Mouse (Mus musculus): ENCODE measurements at regions not wholly inside any gene's neighbourhood (a gene's known extent, or its start where the extent isn't known, plus 50 kb on each side); places are given as distances from the start of the nearest gene placed in this dataset.

DNA sequence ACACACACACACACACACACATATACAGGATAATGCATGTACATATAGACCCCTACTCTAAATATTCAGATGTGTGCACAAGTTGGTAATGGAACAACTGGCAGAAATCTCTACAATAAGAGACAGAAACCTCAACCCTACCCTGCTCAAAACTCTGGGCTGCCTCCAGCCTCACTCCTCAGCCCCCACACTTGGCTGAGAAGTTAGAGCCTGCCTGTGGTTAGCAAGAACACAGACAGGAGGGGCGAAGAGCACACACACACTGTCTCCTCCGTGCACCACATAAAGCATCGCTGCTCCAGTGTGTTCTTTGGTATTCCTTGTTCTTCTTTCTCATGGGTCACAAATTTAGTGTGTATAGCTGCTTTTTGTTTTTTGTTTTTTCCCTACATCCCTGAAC, 382.0 kb upstream of the Sox9 start:
- no peak for ATAC-seq (replicated peaks in 1 of 2; ENCODE audit: insufficient read depth in 1 of 2, low FRiP score in 2 of 2, low TSS enrichment in 1 of 2, low read depth in 1 of 2, poor library complexity in 2 of 2, severe bottlenecking in 2 of 2)

DNA sequence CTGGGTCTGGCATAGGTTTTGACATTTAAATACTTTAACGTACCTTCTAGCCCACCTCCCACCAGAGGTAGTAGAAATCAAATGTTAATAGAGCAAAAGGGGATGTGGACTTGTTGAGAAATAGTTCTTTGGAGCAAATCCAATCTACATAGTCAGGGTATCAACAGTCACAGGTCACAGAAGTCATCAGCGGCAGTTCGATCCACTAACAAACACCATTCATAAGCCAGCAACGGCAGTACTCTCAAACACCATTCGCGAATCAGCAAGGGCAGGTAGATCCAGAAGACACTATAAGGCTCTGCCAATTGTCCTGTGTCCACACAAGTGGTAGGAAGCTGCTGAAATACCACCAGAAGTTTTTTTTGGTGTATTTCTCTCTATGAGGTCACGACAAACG, 374.3 kb upstream of the Sox9 start:
- ATAC-seq (replicated peaks in 1 of 2; ENCODE audit: insufficient read depth in 1 of 2, low FRiP score in 2 of 2, low TSS enrichment in 1 of 2, low read depth in 1 of 2, poor library complexity in 2 of 2, severe bottlenecking in 2 of 2): no peak

GRCm38 (mm10) chr11:112412434-112412833, 369.6 kb upstream of the Sox9 start:
- ATAC-seq (replicated peaks in 1 of 2; ENCODE audit: insufficient read depth in 1 of 2, low FRiP score in 2 of 2, low TSS enrichment in 1 of 2, low read depth in 1 of 2, poor library complexity in 2 of 2, severe bottlenecking in 2 of 2): no peak

DNA sequence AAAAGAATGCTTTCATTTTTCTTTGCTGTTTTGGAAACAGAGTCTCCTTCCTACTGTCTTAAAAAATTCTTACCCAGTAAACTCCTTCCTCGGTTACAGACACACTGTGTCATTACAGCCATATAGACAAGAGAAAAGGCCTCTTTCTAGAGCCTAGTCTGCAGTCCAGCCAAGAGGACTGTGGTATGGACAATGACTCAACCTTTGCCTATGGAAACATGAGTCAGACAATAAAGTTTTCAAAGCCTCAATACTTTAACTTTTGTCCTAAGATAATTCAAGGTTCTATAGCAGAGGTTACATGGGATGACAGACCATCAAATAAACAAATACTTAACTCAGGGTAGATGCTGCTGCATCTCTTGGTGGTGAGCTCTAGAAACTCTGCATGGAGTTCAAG, 339.4 kb upstream of the Sox9 start:
- ATAC-seq (replicated peaks in 1 of 2; ENCODE audit: insufficient read depth in 1 of 2, low FRiP score in 2 of 2, low TSS enrichment in 1 of 2, low read depth in 1 of 2, poor library complexity in 2 of 2, severe bottlenecking in 2 of 2): no peak

DNA sequence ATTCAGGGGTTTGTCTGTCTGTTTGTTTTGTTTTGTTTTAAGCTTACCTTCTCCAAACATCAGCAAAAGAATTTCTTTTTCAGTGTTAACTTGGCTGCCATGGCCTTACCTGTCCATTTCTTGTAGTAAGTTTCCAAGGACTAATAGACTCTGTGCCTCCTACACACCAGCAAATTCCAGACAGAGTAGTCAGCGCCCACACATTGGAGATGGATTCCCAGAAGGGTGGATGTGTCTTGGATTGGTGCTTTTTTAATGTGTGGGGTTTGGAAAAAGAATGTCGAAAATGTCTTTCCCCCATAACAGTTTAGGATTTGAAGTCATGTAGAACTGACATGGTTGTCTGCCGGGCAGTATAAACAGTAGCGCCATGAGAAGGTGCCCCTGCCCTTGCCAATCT, 338.1 kb upstream of the Sox9 start:
- ATAC-seq (replicated peaks in 1 of 2; ENCODE audit: insufficient read depth in 1 of 2, low FRiP score in 2 of 2, low TSS enrichment in 1 of 2, low read depth in 1 of 2, poor library complexity in 2 of 2, severe bottlenecking in 2 of 2): no peak

DNA sequence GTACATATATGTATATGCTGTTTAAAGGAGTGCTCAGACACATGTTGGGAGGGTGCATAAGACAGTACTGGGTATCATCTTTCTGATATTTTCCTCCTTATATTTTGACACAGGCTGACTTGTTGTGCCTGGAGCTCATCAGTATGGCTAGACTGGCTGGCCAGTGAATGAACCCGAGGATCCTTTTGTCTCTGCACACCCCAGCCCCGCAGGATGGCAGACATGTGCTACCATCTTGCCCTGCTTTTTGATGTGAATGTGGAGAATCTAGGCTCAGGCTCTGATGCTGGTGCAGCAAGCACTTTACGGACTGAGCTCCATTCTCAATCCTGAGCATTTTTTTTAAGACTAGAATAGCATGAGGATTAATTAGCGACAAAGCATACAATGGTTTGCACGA, 332.4 kb upstream of the Sox9 start:
- no peak for ATAC-seq (replicated peaks in 1 of 2; ENCODE audit: insufficient read depth in 1 of 2, low FRiP score in 2 of 2, low TSS enrichment in 1 of 2, low read depth in 1 of 2, poor library complexity in 2 of 2, severe bottlenecking in 2 of 2)

GRCm38 (mm10) chr11:112450227-112450626, 331.8 kb upstream of the Sox9 start:
- ATAC-seq (replicated peaks in 1 of 2; ENCODE audit: insufficient read depth in 1 of 2, low FRiP score in 2 of 2, low TSS enrichment in 1 of 2, low read depth in 1 of 2, poor library complexity in 2 of 2, severe bottlenecking in 2 of 2): no peak

- no peak for ATAC-seq (replicated peaks in 1 of 2; ENCODE audit: insufficient read depth in 1 of 2, low FRiP score in 2 of 2, low TSS enrichment in 1 of 2, low read depth in 1 of 2, poor library complexity in 2 of 2, severe bottlenecking in 2 of 2)
Measured at GRCm38 (mm10) chr11:112458075-112458474, 323.9 kb upstream of the Sox9 start.

GRCm38 (mm10) chr11:112463121-112463520, 318.9 kb upstream of the Sox9 start:
- ATAC-seq (replicated peaks in 1 of 2; ENCODE audit: insufficient read depth in 1 of 2, low FRiP score in 2 of 2, low TSS enrichment in 1 of 2, low read depth in 1 of 2, poor library complexity in 2 of 2, severe bottlenecking in 2 of 2): no peak

GRCm38 (mm10) chr11:112464386-112464785, 317.6 kb upstream of the Sox9 start:
- ATAC-seq (replicated peaks in 1 of 2; ENCODE audit: insufficient read depth in 1 of 2, low FRiP score in 2 of 2, low TSS enrichment in 1 of 2, low read depth in 1 of 2, poor library complexity in 2 of 2, severe bottlenecking in 2 of 2): no peak

DNA sequence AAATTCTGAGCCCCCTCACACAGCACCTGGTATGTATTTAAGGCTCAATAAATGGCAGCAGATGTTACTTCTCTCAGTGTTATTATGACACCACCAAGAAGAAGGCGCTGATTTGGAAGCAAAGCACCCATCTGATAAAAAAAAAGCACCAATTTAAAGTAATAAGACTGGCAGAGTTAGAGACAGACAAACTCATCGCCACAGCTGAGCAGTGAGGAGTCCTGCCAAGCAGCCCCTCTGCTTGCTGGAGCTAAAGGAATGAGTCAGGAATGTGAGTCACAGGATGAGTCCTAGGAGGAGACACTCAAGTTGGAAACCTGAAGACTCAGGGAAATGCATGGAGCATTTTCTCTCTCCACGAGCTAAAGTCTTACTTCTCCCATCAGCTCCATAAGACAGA, 311.7 kb upstream of the Sox9 start:
- ATAC-seq (replicated peaks in 1 of 2; ENCODE audit: insufficient read depth in 1 of 2, low FRiP score in 2 of 2, low TSS enrichment in 1 of 2, low read depth in 1 of 2, poor library complexity in 2 of 2, severe bottlenecking in 2 of 2): no peak

DNA sequence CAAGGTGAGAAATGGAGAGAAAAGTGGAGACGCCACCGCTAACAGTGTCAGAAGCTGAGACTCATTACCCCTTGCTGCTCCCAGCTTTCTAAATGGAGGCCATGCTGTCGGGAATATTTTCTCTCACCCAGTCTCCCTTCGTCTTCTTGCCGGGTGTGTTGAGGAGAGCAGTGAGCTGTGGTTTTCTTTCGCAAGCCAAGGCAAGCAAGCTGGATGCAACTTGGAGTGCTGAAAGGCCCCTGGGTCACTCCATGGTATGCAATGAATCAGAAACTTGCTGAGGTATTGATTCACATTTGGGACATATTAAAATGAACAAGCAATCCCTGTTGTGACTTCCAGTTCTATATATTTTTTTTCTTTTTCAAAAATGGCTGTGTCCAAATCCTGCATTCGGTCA, 308.8 kb upstream of the Sox9 start:
- ATAC-seq (replicated peaks in 1 of 2; ENCODE audit: insufficient read depth in 1 of 2, low FRiP score in 2 of 2, low TSS enrichment in 1 of 2, low read depth in 1 of 2, poor library complexity in 2 of 2, severe bottlenecking in 2 of 2): no peak

DNA sequence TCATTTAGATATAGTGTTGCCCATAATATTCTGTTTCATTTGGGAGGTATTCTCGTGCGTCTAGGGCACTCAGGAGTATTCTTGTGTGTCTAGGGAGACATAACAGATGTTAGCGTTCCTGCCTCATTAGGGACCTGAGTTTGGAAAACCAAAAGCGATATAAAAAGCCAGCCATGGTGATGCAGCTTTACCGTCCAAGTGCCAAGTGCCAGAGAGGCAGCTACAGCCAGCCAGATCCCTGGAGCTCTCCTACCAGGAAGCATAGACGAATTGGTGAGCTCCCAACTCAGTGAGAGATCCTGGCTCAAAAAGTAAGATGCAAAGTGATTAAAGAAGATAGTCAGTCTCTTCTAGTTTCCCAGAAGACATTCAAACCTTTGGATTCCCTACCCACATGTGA, 308.3 kb upstream of the Sox9 start:
- no peak for ATAC-seq (replicated peaks in 1 of 2; ENCODE audit: insufficient read depth in 1 of 2, low FRiP score in 2 of 2, low TSS enrichment in 1 of 2, low read depth in 1 of 2, poor library complexity in 2 of 2, severe bottlenecking in 2 of 2)

GRCm38 (mm10) chr11:112480360-112480759, 301.7 kb upstream of the Sox9 start:
- no peak for ATAC-seq (replicated peaks in 1 of 2; ENCODE audit: insufficient read depth in 1 of 2, low FRiP score in 2 of 2, low TSS enrichment in 1 of 2, low read depth in 1 of 2, poor library complexity in 2 of 2, severe bottlenecking in 2 of 2)

DNA sequence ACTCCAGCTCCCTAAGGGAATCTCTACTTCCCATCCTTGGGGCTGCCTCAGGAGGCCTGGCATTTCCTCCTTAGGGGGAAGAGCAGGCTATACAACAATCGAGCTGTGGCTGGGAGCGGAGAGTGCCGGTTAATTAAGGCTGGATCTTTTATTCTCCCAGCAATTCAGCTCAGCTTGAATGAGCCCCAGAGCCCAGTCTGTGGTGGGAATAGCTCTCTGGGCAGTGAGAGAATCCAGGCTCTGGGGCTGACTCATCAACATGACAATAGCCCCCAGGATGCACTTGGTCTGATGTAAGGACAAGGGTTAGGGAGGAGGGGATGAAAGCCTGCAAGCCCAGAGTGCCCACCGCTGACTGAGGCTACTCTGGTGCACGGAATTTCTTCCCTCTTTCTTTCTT, 280.2 kb upstream of the Sox9 start:
- ATAC-seq (replicated peaks in 1 of 2; ENCODE audit: insufficient read depth in 1 of 2, low FRiP score in 2 of 2, low TSS enrichment in 1 of 2, low read depth in 1 of 2, poor library complexity in 2 of 2, severe bottlenecking in 2 of 2): no peak

DNA sequence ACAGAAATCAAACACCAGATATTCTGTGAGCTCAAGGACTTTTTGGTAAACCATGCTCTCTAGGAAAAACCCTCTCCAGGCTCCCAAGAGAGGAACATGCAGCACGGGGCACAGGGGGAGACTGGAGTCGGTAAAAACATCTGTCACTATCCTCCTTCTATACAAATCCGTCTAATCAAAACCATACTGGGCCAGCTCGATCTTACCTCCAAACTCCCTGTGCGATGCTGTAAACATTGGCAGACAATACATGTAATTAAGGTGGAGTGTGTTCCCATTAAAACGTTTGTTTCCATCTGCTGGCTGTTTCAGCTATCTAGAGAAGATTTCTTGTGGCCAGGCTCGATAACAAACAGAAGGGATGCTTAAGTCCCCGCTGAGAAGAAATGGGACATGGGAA, 262.9 kb upstream of the Sox9 start:
- no peak for ATAC-seq (replicated peaks in 1 of 2; ENCODE audit: insufficient read depth in 1 of 2, low FRiP score in 2 of 2, low TSS enrichment in 1 of 2, low read depth in 1 of 2, poor library complexity in 2 of 2, severe bottlenecking in 2 of 2)

DNA sequence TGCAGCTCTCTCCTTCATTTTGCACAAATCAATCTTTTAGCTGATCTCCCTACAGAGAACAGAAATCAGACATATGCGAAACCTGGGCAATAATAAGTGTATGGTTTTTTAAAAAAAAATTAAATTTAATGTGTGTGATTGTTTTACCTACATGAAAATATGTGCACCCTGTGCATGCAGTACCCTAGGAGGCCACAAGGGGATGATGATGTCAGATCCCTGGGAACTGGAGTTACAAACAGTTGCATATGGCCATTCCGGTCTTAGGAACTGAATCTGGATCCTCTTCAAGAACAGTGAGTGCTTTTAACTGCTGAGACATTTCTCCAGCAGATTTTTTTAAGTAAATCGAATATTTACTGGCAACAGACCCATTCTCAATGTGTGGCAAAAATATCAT, 257.0 kb upstream of the Sox9 start:
- no peak for ATAC-seq (replicated peaks in 1 of 2; ENCODE audit: insufficient read depth in 1 of 2, low FRiP score in 2 of 2, low TSS enrichment in 1 of 2, low read depth in 1 of 2, poor library complexity in 2 of 2, severe bottlenecking in 2 of 2)

GRCm38 (mm10) chr11:112542573-112542972, 239.5 kb upstream of the Sox9 start:
- ATAC-seq (replicated peaks in 1 of 2; ENCODE audit: insufficient read depth in 1 of 2, low FRiP score in 2 of 2, low TSS enrichment in 1 of 2, low read depth in 1 of 2, poor library complexity in 2 of 2, severe bottlenecking in 2 of 2): no peak

GRCm38 (mm10) chr11:112543473-112543872, 238.6 kb upstream of the Sox9 start:
- ATAC-seq (replicated peaks in 1 of 2; ENCODE audit: insufficient read depth in 1 of 2, low FRiP score in 2 of 2, low TSS enrichment in 1 of 2, low read depth in 1 of 2, poor library complexity in 2 of 2, severe bottlenecking in 2 of 2): no peak
